Mouse (Mus musculus) retina, postnatal 7 days (tissue): ENCODE results near the gene Ttc34.
A peak's percentile ranks its signal among the peaks of the same experiment; 100 is the strongest.

Experiments used
- DNase-seq: peaks from one replicate; pipeline ENCODE4 v3.0.0-alpha.2; 2012; ENCODE audit warnings: low read depth, low spot score

Gene Ttc34

DNA sequence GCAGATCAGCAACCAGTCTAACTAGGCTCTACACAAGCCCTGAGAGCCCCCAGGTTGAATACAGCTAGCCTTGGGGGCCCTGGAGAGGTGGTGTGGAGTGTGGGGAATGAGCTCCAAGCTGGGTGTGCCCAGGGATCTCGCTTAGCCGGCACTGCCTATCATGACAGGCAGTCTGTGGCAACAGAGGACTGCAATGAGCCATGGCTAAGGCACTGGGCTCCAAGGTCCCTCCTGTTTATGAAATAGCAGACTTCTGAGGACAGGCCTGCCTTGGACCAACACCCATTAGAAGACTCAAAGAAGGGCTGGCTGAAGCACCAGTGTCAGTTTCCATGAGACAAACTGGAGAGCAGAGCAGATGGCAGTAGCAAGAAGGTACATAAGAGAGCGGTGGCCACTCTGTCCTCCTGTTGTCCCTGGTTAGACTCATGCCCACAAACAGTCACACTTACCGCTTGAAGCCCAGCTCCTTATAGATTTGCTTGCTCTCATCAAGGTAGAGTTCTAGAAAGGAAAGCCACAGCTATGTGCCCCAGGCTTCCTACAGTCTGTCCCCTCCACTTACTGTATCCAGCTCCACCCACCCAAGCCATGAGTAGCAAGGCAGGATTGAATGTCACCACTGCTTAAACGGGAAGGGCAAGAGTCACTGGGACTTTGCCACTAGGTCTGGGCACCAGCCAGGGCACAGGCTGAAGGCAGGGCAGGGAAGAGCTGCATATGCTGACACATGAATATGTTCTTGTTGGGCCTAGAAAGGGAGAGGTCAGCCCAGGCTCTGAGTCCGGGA is 60.6 kb downstream of the Ttc34 start:
- no peak for DNase-seq

DNA sequence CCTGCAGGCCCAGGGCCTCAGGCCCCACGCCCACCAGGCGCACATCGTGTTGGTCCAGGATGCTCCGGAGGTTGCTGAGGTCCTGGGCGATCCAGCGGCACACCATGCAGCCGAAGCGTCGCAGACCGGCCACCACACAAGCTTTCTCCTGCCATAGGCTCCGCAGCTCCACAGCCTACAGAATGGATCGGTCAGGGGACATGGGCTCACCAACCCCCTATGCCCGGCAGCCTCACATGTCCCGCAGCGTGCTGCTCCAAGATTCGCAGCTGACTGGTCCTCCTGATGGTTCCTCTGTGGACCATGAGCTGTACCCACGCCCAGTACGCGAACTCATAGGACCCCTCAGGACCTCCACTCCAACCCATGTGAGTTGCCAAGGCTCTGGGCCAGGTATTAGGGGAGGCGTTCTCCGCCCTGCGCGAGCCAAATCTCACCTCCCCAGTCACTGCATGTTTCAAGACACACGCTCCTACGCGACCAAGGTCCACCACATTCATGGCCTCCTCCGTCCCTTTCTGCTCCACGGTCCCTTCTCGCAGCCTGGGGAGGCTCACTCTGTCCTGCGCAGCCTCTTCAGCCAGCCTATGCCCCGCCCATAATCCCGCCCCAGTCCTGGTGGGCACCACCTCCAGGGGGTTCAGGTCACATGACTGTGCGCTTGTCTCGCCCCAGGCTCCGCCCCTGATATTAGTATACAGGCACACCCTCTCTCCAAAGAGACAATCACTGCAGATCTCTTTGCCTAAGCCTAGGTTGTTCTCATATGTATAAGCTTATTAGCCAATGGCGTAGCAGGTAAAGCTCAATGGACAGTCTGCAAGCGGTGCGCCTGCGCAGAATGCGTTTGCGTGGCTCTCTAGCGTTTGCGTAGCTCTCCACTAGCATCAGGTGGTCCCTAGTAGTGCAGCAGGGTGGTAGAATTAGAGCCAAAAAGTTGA is 61.5 kb downstream of the Ttc34 start, which contains the start of gene Fam213b:
Gene Fam213b (minus strand): TSS at position 630 of the 941 bp plus-strand sequence.
- DNase-seq: peak; percentile 80

DNA sequence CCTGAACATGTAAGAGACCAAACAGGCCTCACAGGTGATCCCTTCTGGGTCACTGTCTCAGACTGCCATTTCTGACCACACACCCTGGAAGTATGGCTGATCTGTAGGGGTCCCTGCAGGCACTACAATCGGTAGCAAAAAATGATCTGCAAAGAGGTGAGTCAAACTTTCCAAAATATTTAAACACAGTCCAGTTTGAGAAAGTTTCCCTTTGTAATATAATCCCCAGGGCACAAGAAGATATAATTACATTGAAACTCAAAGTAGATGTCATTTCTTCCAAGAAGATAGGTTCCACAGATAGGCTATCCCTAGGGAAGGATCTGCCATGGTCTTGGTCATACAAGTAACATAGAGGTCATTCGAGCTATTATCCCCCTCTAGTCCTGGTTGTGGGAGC is 65.1 kb downstream of the Ttc34 start:
- DNase-seq: no peak

DNA sequence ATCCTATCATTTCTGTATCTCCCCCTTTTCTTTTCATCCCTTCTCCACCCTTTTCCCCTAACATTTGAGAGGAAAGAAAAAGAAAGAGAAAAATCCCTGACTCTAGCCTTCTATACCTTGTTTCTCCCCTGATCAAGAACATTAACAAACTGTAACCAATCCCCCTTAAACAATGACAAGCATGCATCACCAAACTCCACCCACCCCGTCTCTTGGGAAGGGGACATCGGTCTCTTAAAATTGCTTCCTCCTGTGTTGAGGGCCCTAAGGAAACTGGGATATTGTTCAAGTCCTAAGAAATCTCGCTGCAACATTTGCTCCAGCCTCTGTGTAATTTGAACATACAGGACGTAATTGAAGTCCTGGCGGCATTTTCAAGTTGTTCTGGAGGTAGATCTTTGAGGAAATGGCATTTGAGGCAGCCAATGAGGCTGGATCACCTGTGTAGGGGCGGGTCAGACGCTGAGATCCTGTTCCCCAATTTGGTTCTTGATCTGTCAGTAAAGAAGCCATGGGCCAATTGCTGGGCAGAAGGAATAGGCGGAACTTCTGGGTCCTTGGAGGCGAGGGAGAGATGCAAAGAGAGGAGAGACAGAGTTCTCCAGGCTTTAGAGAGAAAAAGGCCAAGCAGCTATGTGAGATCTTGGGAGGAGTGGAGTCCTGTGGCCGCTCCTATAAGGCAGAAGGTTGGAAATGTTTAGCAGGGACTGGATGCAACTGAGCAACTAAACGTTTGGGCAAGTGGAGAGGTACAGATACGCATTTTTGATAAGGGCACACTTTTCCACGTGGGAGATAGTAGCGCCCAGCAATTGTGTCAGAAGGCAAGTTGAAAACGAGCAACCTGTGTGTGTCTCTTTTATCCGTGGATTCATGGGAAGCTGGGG is 67.2 kb downstream of the Ttc34 start:
- DNase-seq: no peak

DNA sequence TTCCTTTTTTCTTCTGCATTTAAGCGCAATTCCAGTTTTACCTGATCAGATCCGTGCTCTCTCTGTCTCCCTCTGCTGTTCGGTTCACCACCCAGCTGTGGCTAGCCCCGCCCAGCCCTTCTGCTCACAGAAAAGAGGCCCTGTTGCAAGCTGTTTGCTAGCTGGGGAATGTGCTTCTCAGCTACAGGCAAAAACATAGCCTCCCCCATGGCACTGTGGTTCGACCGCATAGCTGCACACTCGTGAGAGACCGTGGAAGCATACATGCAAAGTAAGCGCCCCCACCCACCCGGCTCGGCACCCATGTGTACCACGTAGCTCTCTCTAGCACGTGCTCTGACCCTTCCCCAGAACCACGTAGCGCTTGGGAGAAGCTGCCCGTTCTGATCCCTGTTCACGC is 70.6 kb downstream of the Ttc34 start:
- DNase-seq: peak; percentile 57

DNA sequence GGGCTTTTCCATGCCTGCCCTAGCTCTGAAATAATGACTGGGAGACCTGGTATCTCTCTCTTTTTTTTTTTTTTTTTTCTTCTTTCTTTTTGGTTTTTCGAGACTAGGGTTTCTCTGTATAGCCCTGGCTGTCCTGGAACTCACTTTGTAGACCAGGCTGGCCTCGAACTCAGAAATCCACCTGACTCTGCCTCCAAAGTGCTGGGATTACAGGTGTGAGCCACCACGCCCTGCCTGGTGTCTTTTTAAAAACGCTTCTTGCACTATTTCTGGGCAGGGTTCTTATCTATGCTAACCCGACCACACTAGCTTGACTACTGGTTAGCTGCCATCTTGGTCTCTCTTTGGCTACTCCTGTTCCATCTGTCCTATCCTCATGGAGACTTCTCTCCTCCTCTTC is 71.2 kb downstream of the Ttc34 start:
- DNase-seq: no peak

GRCm38 (mm10) chr4:154910606-154911522 is 73.6 kb downstream of the Ttc34 start:
- DNase-seq: no peak

- no peak for DNase-seq
Observed at GRCm38 (mm10) chr4:154911644-154912043, 74.4 kb downstream of the Ttc34 start.

GRCm38 (mm10) chr4:154913845-154914244 is 76.6 kb downstream of the Ttc34 start:
- DNase-seq: no peak

GRCm38 (mm10) chr4:154914252-154914651 is 77.0 kb downstream of the Ttc34 start:
- DNase-seq: no peak

GRCm38 (mm10) chr4:154914707-154915106 is 77.4 kb downstream of the Ttc34 start:
- DNase-seq: no peak

- DNase-seq: no peak
Observed at GRCm38 (mm10) chr4:154915286-154915685, 78.0 kb downstream of the Ttc34 start.

- DNase-seq: no peak
Observed at GRCm38 (mm10) chr4:154916662-154917061, 79.4 kb downstream of the Ttc34 start.
